Mouse (Mus musculus) cerebellum, adult 2 months (tissue): Measurements from ENCODE around the gene C3. TPM values are rescaled to one million over a fixed set of nuclear protein-coding genes. Genes with fewer than 3 reads are reported as not detected.

ENCODE experiments used
- DNase-seq, 2 experiments: peaks; one replicate each; pipeline ENCODE4 v3.0.0; 2021
- H3K27ac ChIP-seq: fragments of 200-500 bp; 2 replicates; pipeline ENCODE4 v1.5.1; 2012; ENCODE audit warnings: low read length, control low read depth, inconsistent platforms; ENCODE audit not compliant: insufficient read depth
- H3K27me3 ChIP-seq: fragments of 200-500 bp; 2 replicates; pipeline ENCODE4 v1.6.1; 2012; ENCODE audit warnings: inconsistent platforms, mild to moderate bottlenecking, low read length, moderate library complexity; ENCODE audit not compliant: control insufficient read depth, insufficient read depth
- H3K4me1 ChIP-seq: fragments of 200-500 bp; 2 replicates; pipeline ENCODE4 v1.6.1; 2011; ENCODE audit warnings: low read length; ENCODE audit not compliant: control insufficient read depth, insufficient read depth
- H3K4me3 ChIP-seq: fragments of 200-500 bp; replicated peaks from 2 replicates; pipeline ENCODE3; 2011; ENCODE audit warnings: mild to moderate bottlenecking, low read depth, low read length, control low read depth; ENCODE audit not compliant: insufficient read depth
- CTCF ChIP-seq: fragments of 200-500 bp; IDR thresholded peaks from 2 replicates; pipeline ENCODE4 v1.5.1; 2011; ENCODE audit warnings: low read depth, mild to moderate bottlenecking, control low read depth, low read length, moderate library complexity, borderline replicate concordance; ENCODE audit not compliant: insufficient read depth
- POLR2A ChIP-seq: fragments of 200-500 bp; IDR thresholded peaks from 2 replicates; pipeline ENCODE4 v1.6.1; 2011; ENCODE audit warnings: low read length, control low read depth, borderline replicate concordance; ENCODE audit not compliant: insufficient read depth
- WGBS: fragments of 180-500 bp; shearing (Covaris S2); methylation state at CpG from one replicate; pipeline ENCODE4 v1.1.7; 2018; 5-methylcytosine and 5-hydroxymethylcytosine counted together
- polyA plus RNA-seq: library from polyadenylated mRNA; depleted of rRNA; stranded (reverse); fragments of >200 nt; gene quantifications from 2 replicates; pipeline ENCODE4 v1.2.3, GENCODE M21; 2012

The C3 gene
- polyA plus RNA-seq, 1 experiment: 1.3 TPM

- TF ChIP-seq CTCF (no peak), POLR2A (no peak)
- 0 out of 2 replicates have a peak, but pooled peaks cover 2% of the 10 kb centered on the region for H3K4me1 ChIP-seq
Measured at GRCm38 (mm10) chr17:57243650-57244370, 15.9 kb upstream of the C3 start.

GRCm38 (mm10) chr17:57237181-57237580, 9.2 kb upstream of the C3 start:
- DNase-seq: no peak
- Histone ChIP-seq H3K27ac (no peak overlapping the region), H3K4me3 (no peak overlapping the region), H3K27me3 (no peaks in the 10 kb centered on the region), H3K4me1 (no peaks in the 10 kb centered on the region)
- WGBS: 87% methylated on average over 9 of the region's 9 CpGs
- TF ChIP-seq POLR2A: no peak
- TF ChIP-seq CTCF: no peak

More at GRCm38 (mm10) chr17:57243650-57244370, 15.9 kb upstream of the C3 start:
- H3K27ac ChIP-seq: no peak overlapping the region
- H3K27me3 ChIP-seq: no peaks in the 10 kb centered on the region
- 67% methylated on average over 10 of the region's 10 CpGs for WGBS
- no peak for DNase-seq
- no peak overlapping the region for H3K4me3 ChIP-seq

- H3K4me3 ChIP-seq: no peak overlapping the region
- TF ChIP-seq POLR2A (no peak), CTCF (no peak)
- WGBS: 92% methylated on average over 5 of the region's 5 CpGs
Measured at GRCm38 (mm10) chr17:57235803-57236202, 7.9 kb upstream of the C3 start.

GRCm38 (mm10) chr17:57234254-57234928, 6.5 kb upstream of the C3 start:
- Histone ChIP-seq H3K27ac (no peak overlapping the region), H3K27me3 (no peaks in the 10 kb centered on the region), H3K4me3 (no peak overlapping the region), H3K4me1 (no peaks in the 10 kb centered on the region)
- DNase-seq: no peak
- 83% methylated on average over 12 of the region's 12 CpGs for WGBS
- TF ChIP-seq POLR2A: no peak
- TF ChIP-seq CTCF: no peak

More at GRCm38 (mm10) chr17:57235803-57236202, 7.9 kb upstream of the C3 start:
- no peak for DNase-seq
- no peaks in the 10 kb centered on the region for H3K27me3 ChIP-seq
- H3K4me1 ChIP-seq: no peaks in the 10 kb centered on the region
- no peak overlapping the region for H3K27ac ChIP-seq

- TF ChIP-seq CTCF (no peak), POLR2A (no peak)
Measured at GRCm38 (mm10) chr17:57233038-57233437, 5.1 kb upstream of the C3 start.

GRCm38 (mm10) chr17:57232200-57232599, 4.3 kb upstream of the C3 start:
- WGBS: 73% methylated on average over 1 of the region's 1 CpGs
- Histone ChIP-seq H3K4me3 (no peak overlapping the region), H3K4me1 (no peaks in the 10 kb centered on the region), H3K27me3 (no peaks in the 10 kb centered on the region), H3K27ac (no peak overlapping the region)
- TF ChIP-seq CTCF (no peak), POLR2A (no peak)
- no peak for DNase-seq

More at GRCm38 (mm10) chr17:57233038-57233437, 5.1 kb upstream of the C3 start:
- Histone ChIP-seq H3K4me1 (no peaks in the 10 kb centered on the region), H3K4me3 (no peak overlapping the region), H3K27ac (no peak overlapping the region), H3K27me3 (no peaks in the 10 kb centered on the region)
- DNase-seq: no peak
- WGBS: 36% methylated on average over 7 of the region's 7 CpGs

GRCm38 (mm10) chr17:57231321-57231771, 3.4 kb upstream of the C3 start:
- no peak for TF ChIP-seq POLR2A
- no peak for TF ChIP-seq CTCF
- Histone ChIP-seq H3K4me3 (no peak overlapping the region), H3K27me3 (no peaks in the 10 kb centered on the region), H3K4me1 (no peaks in the 10 kb centered on the region), H3K27ac (no peak overlapping the region)
- DNase-seq: no peak

- DNase-seq: no peak
- Histone ChIP-seq H3K27ac (no peak overlapping the region), H3K4me3 (no peak overlapping the region), H3K4me1 (no peaks in the 10 kb centered on the region), H3K27me3 (no peaks in the 10 kb centered on the region)
- WGBS: 68% methylated on average over 6 of the region's 6 CpGs
- TF ChIP-seq POLR2A: no peak
- TF ChIP-seq CTCF: no peak
Measured at GRCm38 (mm10) chr17:57230728-57231125, 2.8 kb upstream of the C3 start.
